Mouse (Mus musculus) c-Kit-positive CD71-positive TER-119-negative erythroid progenitor cells, embryonic 14.5 days (primary cell): Measurements from ENCODE around the gene Eif4e3.

Source experiments
- DNase-seq: peaks from one replicate; pipeline ENCODE4 v3.0.0-alpha.2; 2013; ENCODE audit warnings: low read depth

Gene Eif4e3

GRCm38 (mm10) chr6:99624542-99624941, 42.0 kb downstream of the Eif4e3 start:
- no peak for DNase-seq

- no peak for DNase-seq
These were observed 42.9 kb downstream of the Eif4e3 start for GRCm38 (mm10) chr6:99623641-99624040.

- no peak for DNase-seq
These were observed 45.4 kb downstream of the Eif4e3 start for GRCm38 (mm10) chr6:99621167-99621566.

- no peak for DNase-seq
These were observed 46.1 kb downstream of the Eif4e3 start for GRCm38 (mm10) chr6:99620471-99620870.

GRCm38 (mm10) chr6:99619964-99620363, 46.6 kb downstream of the Eif4e3 start:
- no peak for DNase-seq

- DNase-seq = no peak
These were observed 47.1 kb downstream of the Eif4e3 start for GRCm38 (mm10) chr6:99619466-99619865.

- DNase-seq = no peak
These were observed 48.7 kb downstream of the Eif4e3 start for GRCm38 (mm10) chr6:99617867-99618266.

- no peak for DNase-seq
These were observed 49.2 kb downstream of the Eif4e3 start for GRCm38 (mm10) chr6:99617415-99617814.

- no peak for DNase-seq
These were observed 51.3 kb downstream of the Eif4e3 start for GRCm38 (mm10) chr6:99615272-99615751.

- DNase-seq = no peak
These were observed 51.9 kb downstream of the Eif4e3 start for GRCm38 (mm10) chr6:99614566-99615271.

GRCm38 (mm10) chr6:99611866-99612265, 54.7 kb downstream of the Eif4e3 start:
- DNase-seq = no peak

GRCm38 (mm10) chr6:99610454-99611427, 55.8 kb downstream of the Eif4e3 start:
- no peak for DNase-seq

GRCm38 (mm10) chr6:99606079-99606478, 60.5 kb downstream of the Eif4e3 start:
- no peak for DNase-seq

- no peak for DNase-seq
These were observed 61.8 kb downstream of the Eif4e3 start for GRCm38 (mm10) chr6:99604758-99605157.

GRCm38 (mm10) chr6:99602434-99602833, 64.1 kb downstream of the Eif4e3 start:
- DNase-seq = no peak

- DNase-seq = no peak
These were observed 65.7 kb downstream of the Eif4e3 start for GRCm38 (mm10) chr6:99600886-99601285.

GRCm38 (mm10) chr6:99600168-99600793, 66.3 kb downstream of the Eif4e3 start:
- peak; percentile 15 for DNase-seq

- no peak for DNase-seq
These were observed 66.9 kb downstream of the Eif4e3 start for GRCm38 (mm10) chr6:99599651-99600050.

GRCm38 (mm10) chr6:99599229-99599628, 67.3 kb downstream of the Eif4e3 start:
- no peak for DNase-seq

- DNase-seq = no peak
These were observed 89.5 kb downstream of the Eif4e3 start for GRCm38 (mm10) chr6:99577040-99577439.

GRCm38 (mm10) chr6:99575633-99576032, 90.9 kb downstream of the Eif4e3 start:
- no peak for DNase-seq
